Mouse (Mus musculus): ENCODE measurements at regions not wholly inside any gene's neighbourhood (a gene's known extent, or its start where the extent isn't known, plus 50 kb on each side); places are given as distances from the start of the nearest gene placed in this dataset.
A peak's percentile ranks its signal among the peaks of the same experiment; 100 is the strongest.

DNA sequence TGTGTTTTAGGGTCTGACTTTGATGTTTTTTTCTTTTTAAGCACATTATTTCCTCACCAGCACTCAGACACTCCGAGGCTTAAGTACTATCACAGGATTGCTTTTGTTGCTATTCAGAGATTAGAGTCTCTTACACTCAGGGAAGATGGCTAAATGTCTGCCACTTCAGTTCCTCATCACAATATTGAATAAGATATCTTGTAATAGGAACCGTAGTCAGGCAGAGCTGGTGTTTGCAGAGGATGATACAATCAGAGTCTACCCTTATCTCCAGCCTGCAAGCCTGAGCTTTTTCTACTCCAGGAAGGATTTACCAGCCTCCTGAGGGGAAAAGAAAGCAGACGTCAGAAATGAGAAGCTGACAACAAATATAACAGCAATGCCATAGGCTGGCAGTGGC lies 336.3 kb downstream of the Ins1 start:
- DNase-seq (ENCODE audit: low spot score in 2 of 2) = no peak

DNA sequence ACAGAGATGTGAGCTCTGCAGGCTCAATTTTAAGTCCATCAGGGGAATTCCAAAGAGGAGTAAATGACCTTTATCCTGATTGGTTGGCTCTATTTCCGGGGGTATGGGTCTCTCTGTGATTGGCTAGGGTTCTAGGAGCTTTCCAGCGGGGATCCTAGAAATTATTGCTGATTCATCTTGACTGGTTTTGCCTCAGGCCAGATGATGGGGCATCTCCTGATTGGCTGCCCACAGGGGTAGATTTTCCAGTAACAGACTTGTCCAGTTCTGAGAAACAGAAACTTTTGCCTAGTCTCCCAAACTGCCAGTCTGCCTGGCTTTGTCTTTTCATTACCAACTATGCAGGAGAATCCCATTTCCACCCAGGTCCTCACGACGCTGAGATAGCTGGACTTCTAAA lies 301.3 kb downstream of the Ins1 start:
- no peak for DNase-seq (ENCODE audit: low spot score in 2 of 2)

DNA sequence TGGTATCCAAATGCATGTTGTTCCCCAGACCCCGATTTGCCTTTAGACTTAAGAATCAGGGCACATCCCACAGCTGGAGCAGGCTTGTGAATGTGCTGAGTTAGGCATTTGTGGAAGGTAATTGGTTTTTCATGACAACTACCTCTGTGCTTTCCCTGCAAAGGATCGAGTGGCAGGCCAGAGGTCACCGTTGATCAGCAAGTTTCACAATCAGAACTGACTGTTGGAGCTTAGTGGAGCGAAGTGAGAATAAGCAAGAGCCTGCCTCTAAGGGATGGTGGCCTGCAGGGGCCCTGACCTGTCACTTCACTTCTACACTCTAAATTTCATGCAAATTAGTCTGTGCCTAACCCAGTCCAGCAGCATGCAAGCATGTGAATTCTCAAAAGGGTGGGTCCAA lies 270.7 kb downstream of the Ins1 start:
- DNase-seq (ENCODE audit: low spot score in 2 of 2) = no peak

DNA sequence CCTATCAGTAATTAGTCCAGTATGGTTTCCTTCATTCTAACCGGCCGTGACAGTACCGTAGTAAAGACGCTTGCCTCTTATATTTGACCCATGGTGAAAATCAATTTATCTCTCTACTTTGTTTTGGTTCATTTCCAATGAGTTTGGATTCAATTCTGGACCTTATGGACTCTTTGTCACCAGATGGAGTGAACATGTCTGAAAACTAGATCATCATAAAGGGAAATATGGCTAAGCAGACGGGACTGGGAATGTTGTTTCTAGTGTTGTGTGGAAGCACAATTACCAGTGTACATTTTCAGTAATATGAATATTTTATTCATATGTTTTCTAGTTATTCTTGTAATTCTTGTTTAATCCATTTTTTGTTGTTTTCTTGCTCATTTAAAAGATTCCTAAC lies 261.4 kb downstream of the Ins1 start:
- DNase-seq (ENCODE audit: low spot score in 2 of 2) = peak in 1 of 2 experiments; percentile 47

DNA sequence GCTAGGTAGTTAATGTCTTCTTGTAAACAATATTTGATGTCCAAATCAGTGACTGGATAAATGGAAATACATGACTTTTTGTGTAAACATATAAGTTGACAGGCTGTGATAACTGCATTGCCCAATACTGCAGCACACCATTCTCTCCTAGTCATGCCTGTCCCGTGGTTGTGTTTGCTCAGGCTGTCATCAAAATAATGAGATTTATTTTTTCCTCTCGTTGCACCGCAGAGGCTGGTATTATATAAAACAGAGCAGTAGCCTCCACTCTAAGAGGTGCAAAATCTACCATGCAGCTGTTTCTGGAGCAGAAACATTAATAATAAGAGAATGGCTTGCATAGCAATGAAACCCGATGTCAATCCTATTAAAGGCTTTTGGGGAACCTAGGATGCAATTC lies 239.2 kb downstream of the Ins1 start:
- DNase-seq (ENCODE audit: low spot score in 2 of 2) = no peak
